Mouse (Mus musculus) ovary, adult 18-20 months (tissue): ENCODE results near the gene Olfr1277.

ENCODE experiments used
- DNase-seq: peaks from one replicate; pipeline ENCODE4 v3.0.0; 2022; ENCODE audit warnings: low spot score, mixed read lengths

Gene Olfr1277

GRCm38 (mm10) chr2:111274006-111274405 lies at the start of gene Olfr1277:
TSS of gene Olfr1277 (minus strand) at chr2:111274106.
- DNase-seq = no peak

GRCm38 (mm10) chr2:111313717-111314116 lies 39.8 kb upstream of the Olfr1277 start, which contains the start of gene Olfr1280:
TSS of gene Olfr1280 (plus strand) at chr2:111314017.
- DNase-seq = no peak

GRCm38 (mm10) chr2:111300374-111300773 lies 26.5 kb upstream of the Olfr1277 start, which contains the start of gene Olfr1279:
TSS of gene Olfr1279 (plus strand) at chr2:111300635.
- DNase-seq = no peak

GRCm38 (mm10) chr2:111298541-111298940 lies 24.6 kb upstream of the Olfr1277 start:
- no peak for DNase-seq

- DNase-seq = no peak
Measured at GRCm38 (mm10) chr2:111289836-111290235, 15.9 kb upstream of the Olfr1277 start, which contains the start of gene Olfr1278. TSS of gene Olfr1278 (plus strand) at chr2:111290136.

GRCm38 (mm10) chr2:111254216-111254615 lies 19.7 kb downstream of the Olfr1277 start, which contains the start of gene Olfr1276:
TSS of gene Olfr1276 (plus strand) at chr2:111254516.
- DNase-seq = no peak

GRCm38 (mm10) chr2:111235186-111235585 lies 38.7 kb downstream of the Olfr1277 start, which contains the start of gene Olfr1275:
TSS of gene Olfr1275 (minus strand) at chr2:111235286.
- no peak for DNase-seq

- no peak for DNase-seq
Measured at GRCm38 (mm10) chr2:111229502-111229901, 44.4 kb downstream of the Olfr1277 start, which contains the start of gene 4930430A15Rik. TSS of gene 4930430A15Rik (minus strand) at chr2:111229602.
